Mouse (Mus musculus) large intestine, adult 2 months (tissue): Measurements from ENCODE around the gene Pde11a. TPM values are rescaled to one million over a fixed set of nuclear protein-coding genes. Genes with fewer than 3 reads are reported as not detected.

Experiments used
- DNase-seq: peaks from one replicate; pipeline ENCODE4 v3.0.0-alpha.2; 2012; ENCODE audit warnings: low read depth, low spot score
- WGBS: fragments of 180-500 bp; shearing (Covaris S2); methylation state at CpG from one replicate; pipeline ENCODE4 v1.1.7; 2018; 5-methylcytosine and 5-hydroxymethylcytosine counted together
- polyA plus RNA-seq: library from polyadenylated mRNA; depleted of rRNA; stranded (reverse); fragments of >200 nt; gene quantifications from 2 replicates; pipeline ENCODE4 v1.2.3, GENCODE M21; 2012

The Pde11a gene
- polyA plus RNA-seq, 1 experiment = 0.78 TPM

DNA sequence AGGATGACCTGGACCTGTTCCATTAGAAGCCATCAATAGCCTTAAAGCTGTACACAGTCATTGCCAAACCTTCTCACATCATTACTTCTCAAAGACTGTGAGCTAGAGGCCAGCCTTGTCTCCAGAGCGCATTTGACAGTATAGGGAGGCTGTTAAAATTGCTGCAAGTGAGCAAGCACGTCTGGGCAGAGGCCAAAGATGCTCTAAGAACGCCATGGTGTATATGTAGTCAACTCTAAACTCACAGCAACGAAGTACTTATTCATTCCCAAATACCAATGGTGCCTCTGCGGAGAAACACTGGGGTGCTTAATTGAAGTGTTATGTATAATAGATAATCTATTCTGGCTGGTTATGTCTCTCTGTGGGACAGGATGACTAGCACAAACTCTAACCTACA lies 14.1 kb downstream of the Pde11a start:
- 82% methylated on average over 5 of the region's 5 CpGs for WGBS
- no peak for DNase-seq

- 85% methylated on average over 21 of the region's 21 CpGs for WGBS
- DNase-seq = no peak
Observed at GRCm38 (mm10) chr2:76323185-76323875, 15.2 kb downstream of the Pde11a start.

DNA sequence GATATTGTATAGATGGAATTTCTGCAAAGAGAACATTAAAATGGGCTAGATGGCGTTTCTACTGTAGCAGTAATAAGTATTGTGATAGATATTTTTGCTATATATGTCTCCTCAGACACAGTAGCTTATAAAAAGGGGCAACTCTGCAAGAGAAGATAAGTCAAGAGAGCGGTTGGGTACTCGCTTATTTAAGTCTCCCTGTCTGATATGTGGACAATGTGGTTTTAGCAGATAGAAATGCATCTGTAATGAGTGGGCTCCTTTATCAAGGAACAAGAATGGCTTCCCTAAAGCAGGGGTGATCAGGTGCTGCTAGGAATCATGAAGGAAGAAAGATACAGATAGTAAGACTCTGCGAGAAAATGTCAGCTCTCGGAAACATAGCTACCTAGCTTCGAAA lies 18.2 kb downstream of the Pde11a start:
- 86% methylated on average over 6 of the region's 6 CpGs for WGBS

DNA sequence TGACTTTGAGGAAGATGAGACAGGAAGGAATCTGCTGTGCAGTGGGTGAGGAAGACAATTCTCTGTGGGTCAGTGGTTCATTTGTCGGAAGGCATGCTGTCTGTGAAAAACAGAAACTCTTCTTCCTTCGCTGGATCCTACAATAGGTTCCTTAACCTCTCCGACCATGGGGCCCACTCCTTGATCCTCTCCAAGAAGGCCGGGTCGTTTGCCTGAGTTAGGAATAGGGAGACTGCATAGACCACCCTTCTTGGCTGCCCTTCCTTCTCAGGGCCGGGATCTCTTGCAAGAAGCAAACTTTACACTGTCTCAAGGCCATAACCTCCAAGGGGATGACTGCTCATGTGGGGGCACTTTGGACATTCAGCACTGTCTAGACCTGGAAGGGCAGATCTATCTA lies 19.3 kb downstream of the Pde11a start:
- 75% methylated on average over 6 of the region's 6 CpGs for WGBS
- no peak for DNase-seq

More for the DNA sequence above, 18.2 kb downstream of the Pde11a start:
- no peak for DNase-seq

GRCm38 (mm10) chr2:76287671-76288070 lies 50.9 kb downstream of the Pde11a start:
- no peak for DNase-seq
- 87% methylated on average over 3 of the region's 3 CpGs for WGBS

DNA sequence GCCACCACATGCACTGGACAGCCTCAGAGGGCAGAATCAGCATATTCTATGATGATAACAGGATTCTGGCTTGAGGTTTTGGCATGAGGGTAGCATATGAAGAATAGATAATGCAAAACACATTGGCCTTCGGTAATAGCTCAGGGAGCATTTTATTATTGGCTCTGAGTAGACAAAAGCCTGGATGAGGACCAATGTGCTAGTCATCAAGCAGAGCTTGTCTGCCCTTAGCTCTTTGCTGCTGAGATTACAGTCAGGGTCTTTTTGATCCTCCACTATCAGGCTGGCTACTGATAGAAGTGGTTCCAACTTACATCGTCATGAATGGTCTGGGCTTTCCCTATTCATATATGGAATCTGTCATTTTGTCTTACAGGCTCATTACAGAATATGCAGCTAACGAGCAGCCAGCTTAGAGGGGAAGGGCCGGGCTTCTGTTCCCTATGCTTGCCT lies 52.3 kb downstream of the Pde11a start:
- 75% methylated on average over 4 of the region's 4 CpGs for WGBS
- no peak for DNase-seq

DNA sequence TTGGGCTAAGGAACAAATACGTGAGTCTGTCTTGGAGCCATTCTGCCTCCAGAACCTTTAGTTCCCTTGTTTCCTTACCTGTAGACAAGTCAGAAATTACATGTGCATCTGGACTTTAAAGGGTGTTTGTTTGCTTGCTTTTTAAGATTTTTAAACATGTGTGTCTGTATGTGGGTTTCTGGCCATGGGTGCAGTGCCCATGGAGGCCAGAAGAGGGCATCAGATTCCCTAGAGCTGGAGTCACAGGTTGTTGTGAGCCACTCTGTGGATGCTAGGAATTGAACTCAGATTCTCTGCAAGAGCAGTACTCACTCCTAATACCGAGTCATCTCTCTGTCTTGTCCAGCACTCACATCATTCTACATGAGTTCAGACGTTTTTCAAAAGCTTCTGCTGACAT lies 53.4 kb downstream of the Pde11a start:
- WGBS = 91% methylated on average over 3 of the region's 3 CpGs
- DNase-seq = no peak

GRCm38 (mm10) chr2:76283378-76284132 lies 55.0 kb downstream of the Pde11a start:
- 80% methylated on average over 6 of the region's 6 CpGs for WGBS
- no peak for DNase-seq

DNA sequence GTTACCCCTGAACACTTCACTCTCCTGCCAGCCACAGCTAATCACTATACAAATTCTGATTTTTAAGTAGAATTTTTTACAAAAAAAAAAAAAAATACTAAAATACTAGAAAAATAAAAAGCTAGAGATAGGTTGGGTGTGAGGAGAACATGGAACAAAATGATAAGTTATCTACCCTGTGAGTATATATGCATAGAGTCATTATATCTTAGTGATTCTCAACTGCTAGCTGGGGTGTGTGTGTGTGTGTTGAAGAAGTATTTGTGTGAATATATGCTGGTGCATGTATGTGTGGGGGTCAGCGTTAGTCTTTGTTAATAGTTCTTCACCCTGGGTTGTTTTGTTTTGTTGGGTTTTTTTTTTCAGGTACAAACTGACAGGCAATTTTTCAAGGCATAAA lies 69.1 kb downstream of the Pde11a start:
- no peak for DNase-seq
- WGBS = 83% methylated on average over 1 of the region's 1 CpGs

DNA sequence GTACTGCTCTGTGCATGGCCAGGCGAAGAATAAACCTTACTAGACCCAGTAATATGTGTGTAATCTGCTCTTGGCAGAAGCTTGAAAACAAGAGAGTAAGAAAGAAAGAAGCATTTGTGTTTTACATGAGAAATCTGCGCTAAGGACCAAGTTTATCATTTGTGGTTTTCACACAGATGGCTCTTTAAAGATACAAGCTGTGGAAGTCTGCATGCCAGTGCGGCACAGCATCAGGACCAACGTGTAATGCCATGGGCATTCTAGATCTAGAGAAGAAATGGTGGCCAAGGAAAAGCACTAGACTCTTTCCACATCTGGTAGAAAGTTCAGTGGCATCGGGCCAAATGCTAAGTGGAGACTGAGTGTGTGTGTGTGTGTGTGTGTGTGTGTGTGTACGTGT lies 71.2 kb downstream of the Pde11a start:
- 76% methylated on average over 6 of the region's 6 CpGs for WGBS
- DNase-seq = no peak

DNA sequence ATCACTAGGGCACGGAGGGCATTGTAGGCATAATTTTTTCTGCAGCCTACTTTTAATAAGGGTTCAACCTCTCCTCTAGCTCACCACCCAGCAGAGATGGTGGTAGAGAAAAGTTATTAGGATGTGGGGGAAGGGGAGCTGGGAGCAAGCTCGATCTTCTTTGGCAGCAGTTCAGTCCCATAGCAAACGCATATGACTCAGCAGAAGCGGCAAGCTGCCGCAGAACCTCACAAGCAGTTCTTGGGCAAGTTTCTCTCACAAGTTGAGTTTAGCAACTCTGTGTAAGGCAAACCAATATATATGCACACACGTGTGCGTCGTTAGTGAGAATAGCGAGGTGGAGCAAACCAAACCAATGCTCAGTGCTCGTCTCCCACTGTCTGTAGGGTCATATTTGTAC lies 72.0 kb downstream of the Pde11a start:
- 75% methylated on average over 10 of the region's 10 CpGs for WGBS
- DNase-seq = no peak

GRCm38 (mm10) chr2:76264258-76264657 lies 74.3 kb downstream of the Pde11a start:
- 54% methylated on average over 10 of the region's 10 CpGs for WGBS
- no peak for DNase-seq

GRCm38 (mm10) chr2:76262661-76263060 lies 75.9 kb downstream of the Pde11a start:
- 61% methylated on average over 10 of the region's 10 CpGs for WGBS
- no peak for DNase-seq

DNA sequence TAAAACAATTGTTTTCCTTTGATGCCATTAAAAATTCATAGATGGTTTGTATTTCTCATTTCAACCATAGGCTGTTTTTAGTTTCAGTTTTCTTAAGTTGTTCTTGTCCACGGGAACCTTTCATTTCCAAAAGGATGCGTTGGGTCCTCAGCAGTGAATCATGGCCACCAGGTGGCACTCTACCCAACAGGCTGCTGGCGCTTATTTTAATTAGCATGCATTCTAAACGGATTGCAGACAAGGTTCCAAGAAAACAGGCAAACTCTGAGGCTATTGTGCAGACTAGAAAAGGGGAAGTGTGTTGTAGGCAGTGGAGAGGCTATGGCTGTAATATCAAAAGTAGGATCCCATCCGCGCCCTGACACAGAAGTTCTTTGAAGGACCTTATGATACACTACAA lies 83.7 kb downstream of the Pde11a start:
- WGBS = 34% methylated on average over 6 of the region's 6 CpGs
- DNase-seq = peak; percentile 24

- DNase-seq = no peak
- WGBS = 73% methylated on average over 10 of the region's 10 CpGs
Observed at GRCm38 (mm10) chr2:76251379-76251778, 87.2 kb downstream of the Pde11a start.

DNA sequence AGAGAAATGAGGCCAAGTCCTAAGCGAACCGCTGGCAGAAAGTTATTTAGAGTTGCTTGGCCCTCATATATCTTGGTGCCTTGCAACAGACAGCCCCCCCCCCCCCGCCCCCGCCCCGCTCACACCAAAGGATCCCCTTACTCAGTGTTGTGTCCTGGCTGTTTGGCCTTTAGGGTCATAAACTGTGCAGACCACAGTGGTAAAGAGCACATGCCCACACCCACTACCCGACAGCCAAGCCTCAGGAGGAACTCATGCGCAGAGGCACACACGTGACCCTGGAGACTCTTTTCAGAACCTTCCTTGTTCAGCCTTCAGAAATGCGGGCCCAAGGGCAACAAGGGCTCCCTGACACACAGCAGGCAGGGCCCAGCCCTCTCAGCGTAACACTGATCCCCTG lies 90.3 kb downstream of the Pde11a start:
- no peak for DNase-seq
- WGBS = 59% methylated on average over 10 of the region's 10 CpGs

DNA sequence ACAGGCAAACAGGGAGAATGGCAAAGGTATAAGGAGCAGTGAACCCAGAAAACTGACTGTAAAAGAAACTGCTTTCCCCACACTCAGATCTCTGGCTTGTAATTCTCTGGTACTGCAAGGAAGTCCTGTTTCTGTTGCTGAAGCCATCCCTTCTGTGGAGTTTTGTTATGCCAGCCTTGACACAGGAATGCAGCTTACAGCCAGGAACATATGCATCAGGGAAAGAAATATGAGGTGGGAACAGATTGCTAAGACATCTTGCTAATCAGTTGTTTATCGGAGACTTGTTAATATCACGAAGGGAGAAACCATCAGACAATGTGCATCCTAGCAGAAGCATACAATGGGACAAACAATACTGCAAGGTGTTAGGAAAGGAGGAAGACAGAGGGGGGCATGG lies 99.4 kb downstream of the Pde11a start:
- WGBS = 79% methylated on average over 2 of the region's 2 CpGs

GRCm38 (mm10) chr2:76238496-76238895 lies 100.1 kb downstream of the Pde11a start:
- WGBS = 69% methylated on average over 3 of the region's 3 CpGs
- no peak for DNase-seq

More for the DNA sequence above, 99.4 kb downstream of the Pde11a start:
- DNase-seq = no peak

DNA sequence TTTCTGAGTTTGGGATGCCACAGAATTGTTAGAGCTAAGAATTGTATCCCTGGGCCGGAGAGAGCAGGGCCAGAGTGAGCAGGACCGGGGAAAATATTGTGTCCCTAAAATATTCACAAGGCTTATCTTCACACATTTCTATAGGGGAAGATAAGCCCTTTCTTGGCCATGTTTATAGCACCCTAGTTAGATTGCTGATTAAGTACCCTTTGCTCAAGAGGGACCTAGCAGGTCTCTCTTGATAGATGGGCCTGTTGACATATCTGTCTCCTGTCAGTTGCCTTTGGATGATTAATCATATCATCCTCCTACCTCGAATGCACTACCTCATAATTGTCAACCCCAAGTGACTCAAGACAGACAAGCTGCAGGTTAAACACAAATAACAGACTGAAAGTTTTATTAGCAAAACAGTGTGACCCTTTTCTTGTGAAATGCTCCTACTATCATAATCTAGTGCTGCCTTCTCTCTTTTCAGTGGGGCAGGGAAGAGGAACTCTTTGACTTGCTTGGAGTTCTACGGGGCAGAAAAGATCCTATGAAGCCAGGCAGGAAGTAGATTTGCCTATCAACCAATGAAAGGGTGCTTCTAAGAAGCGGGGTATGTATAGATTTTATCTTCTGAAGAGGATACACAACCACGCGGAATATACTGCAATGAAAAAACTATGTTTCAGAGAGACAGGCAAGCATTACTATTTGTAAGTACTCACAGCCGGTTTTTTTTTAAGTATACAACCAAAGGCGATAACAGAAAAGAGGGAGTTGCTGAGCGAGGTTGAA lies 100.7 kb downstream of the Pde11a start:
- DNase-seq = no peak
- 75% methylated on average over 10 of the region's 10 CpGs for WGBS

- 67% methylated on average over 6 of the region's 6 CpGs for WGBS
- no peak for DNase-seq
Observed at GRCm38 (mm10) chr2:76220364-76221108, 118.0 kb downstream of the Pde11a start.
